Mouse (Mus musculus): ENCODE measurements around the gene Aph1b. TPM values are rescaled to one million over a fixed set of nuclear protein-coding genes. Genes with fewer than 3 reads are reported as not detected.
A peak's percentile ranks its signal among the peaks of the same experiment; 100 is the strongest.
"Not testable (repeated sequence)": the region's sequence is repeated elsewhere in the genome, so short reads cannot be mapped to it uniquely, and the experiment has no call there.

Aph1b gene
- polyA plus RNA-seq, 1 experiment from 2014 or later: 23.3 TPM

GRCm38 (mm10) chr9:66796739-66797138, 1.4 kb upstream of the Aph1b start, which contains the start of gene Gm10647:
Gene Gm10647 (plus strand): TSS chr9:66797039.
- Histone ChIP-seq H3K9me3 (no peaks in the 10 kb centered on the region), H3K4me1 (replicated peaks) (peaks cover 13% of the 10 kb centered on the region), H3K27ac (peak within 1 kb of the TSS; percentile 85), H3K27me3 (no peaks in the 10 kb centered on the region), H3K4me3 (replicated peaks) (peak within 1 kb of the TSS; percentile 61), H3K36me3 (no peaks in the 10 kb centered on the region), H3K9ac (replicated peaks) (peak within 1 kb of the TSS; percentile 79), H3K4me2 (replicated peaks) (peak within 1 kb of the TSS; percentile 66)
- no peak for ATAC-seq
- 75% methylated on average over 5 of the region's 5 CpGs for WGBS

DNA sequence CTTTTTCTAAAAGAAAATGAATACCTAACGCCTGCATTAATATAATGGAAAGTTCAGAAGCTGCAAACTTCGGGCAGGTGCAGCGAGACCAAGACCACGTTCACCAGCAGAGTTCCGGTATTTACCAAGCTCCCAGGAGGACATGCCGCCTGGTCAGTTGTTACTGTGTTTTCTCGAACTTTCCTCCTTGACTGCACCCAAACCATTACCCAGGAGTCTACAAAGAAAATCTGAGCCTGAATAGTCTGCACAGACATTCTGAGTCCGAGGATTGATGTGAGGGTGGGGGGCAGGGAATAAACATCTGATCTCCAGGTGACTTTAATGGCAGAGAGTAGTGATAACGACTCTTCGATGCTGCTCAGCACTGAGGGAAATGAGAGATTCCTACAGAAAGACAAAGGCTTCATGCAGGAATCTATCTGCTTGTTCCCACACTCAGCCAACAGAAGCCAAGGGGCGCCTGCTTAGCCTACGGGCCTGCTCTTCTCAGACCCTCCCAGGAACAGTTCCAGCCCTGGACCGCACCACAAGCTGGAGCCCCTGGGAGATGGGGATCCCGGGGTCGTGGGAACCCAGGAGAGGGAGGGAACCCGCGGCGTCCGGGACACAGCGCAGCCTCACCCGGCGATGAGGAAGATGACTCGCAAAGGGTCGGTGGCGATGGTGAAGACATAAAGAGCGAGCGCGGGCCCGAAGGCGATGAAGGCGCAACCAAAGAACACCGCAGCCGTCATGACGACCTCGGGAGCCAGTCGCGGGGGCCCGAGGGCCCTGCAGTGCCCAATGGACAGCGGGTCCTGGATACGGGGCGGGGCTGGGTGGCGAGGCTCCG, 444 bp downstream of the Aph1b start:
- ATAC-seq: peak; percentile 80
- no peaks in the 10 kb centered on the region for H3K9me3 ChIP-seq
- H3K9ac ChIP-seq (replicated peaks): peak overlapping the region; percentile 79
- H3K4me3 ChIP-seq (replicated peaks): peak overlapping the region; percentile 61
- peaks cover 13% of the 10 kb centered on the region for H3K4me1 ChIP-seq (replicated peaks)
- no peaks in the 10 kb centered on the region for H3K27me3 ChIP-seq
- peak overlapping the region; percentile 66 for H3K4me2 ChIP-seq (replicated peaks)
- peak overlapping the region; percentile 85 for H3K27ac ChIP-seq
- WGBS: 2% methylated on average over 43 of the region's 43 CpGs
- peaks cover 8% of the 10 kb centered on the region for H3K36me3 ChIP-seq

DNA sequence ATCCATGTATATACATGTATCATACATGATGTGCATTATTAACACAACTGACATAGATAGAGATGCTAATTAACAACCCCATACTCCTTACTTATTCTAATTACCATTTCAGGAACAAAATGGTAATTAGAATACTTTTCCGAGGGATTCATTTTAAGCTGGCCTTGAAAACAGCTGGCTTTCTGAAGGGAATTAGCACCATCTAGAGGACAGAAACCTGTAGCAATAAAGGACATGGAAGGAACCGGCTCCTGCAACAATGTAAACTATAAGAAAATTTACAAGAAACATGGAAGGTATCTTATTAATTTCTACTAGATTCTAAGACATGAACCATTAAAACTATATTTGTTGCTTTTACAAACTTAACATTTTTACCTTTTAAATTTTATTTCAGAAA, 7.5 kb downstream of the Aph1b start:
- no peaks in the 10 kb centered on the region for H3K4me1 ChIP-seq (replicated peaks)
- WGBS: 10% methylated on average over 2 of the region's 2 CpGs
- H3K4me3 ChIP-seq (replicated peaks): no peak overlapping the region
- H3K27me3 ChIP-seq: no peaks in the 10 kb centered on the region
- H3K9me3 ChIP-seq: no peaks in the 10 kb centered on the region
- H3K27ac ChIP-seq: no peak overlapping the region
- H3K9ac ChIP-seq (replicated peaks): no peak overlapping the region
- no peak for ATAC-seq
- H3K4me2 ChIP-seq (replicated peaks): no peak overlapping the region
- H3K36me3 ChIP-seq: peaks cover 22% of the 10 kb centered on the region

DNA sequence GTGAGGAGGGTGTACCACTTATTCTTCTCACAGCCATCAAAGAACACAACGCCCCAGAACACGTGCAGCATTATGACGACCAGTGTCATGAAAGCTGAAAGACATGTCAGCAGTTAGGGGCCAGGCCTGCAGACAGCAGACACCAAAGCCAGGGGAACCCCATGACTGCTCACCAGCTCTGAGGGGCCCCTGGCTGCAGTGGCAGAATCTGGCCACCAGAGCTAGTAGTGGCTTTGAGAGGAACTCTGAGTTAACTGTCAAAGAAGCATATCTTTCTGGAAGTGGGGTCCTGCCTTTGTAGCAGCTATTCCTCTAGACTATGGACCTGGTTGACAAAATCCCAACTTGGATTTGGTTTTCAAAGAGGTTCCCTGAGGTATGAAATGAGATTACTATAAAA, 10.7 kb downstream of the Aph1b start:
- not testable (repeated sequence) for ATAC-seq

DNA sequence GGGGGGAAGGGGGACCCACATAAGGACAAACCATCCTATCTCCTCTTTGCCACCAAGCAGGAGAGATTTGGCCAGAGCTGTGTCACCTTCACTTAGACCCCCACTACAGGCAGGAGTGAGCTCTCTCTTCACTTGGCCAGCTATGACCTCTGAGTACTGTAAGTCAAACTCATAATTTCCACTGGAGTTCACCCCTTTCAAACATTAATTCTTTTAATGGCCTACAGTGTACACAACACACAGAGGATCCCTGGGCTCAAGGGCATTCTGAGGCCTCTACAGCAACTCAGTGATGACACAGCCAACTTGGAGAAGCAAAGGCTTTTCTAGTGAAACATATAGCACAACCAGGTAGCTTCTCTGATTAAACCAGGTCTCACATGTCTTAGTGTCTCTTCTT, 24.6 kb downstream of the Aph1b start:
- 0 out of 2 replicates have a peak, but pooled peaks cover 4% of the 10 kb centered on the region for H3K4me1 ChIP-seq (replicated peaks)
- no peak for ATAC-seq
- H3K9me3 ChIP-seq: no peaks in the 10 kb centered on the region
- no peak overlapping the region for H3K4me2 ChIP-seq (replicated peaks)
- no peak overlapping the region for H3K27ac ChIP-seq
- no peaks in the 10 kb centered on the region for H3K27me3 ChIP-seq
- no peak overlapping the region for H3K9ac ChIP-seq (replicated peaks)
- no peaks in the 10 kb centered on the region for H3K36me3 ChIP-seq
- no peak overlapping the region for H3K4me3 ChIP-seq (replicated peaks)

More for the DNA sequence above, 10.7 kb downstream of the Aph1b start:
- H3K4me2 ChIP-seq (replicated peaks); H3K9ac ChIP-seq (replicated peaks); H3K27me3 ChIP-seq; H3K4me1 ChIP-seq (replicated peaks); H3K4me3 ChIP-seq (replicated peaks); H3K9me3 ChIP-seq; H3K27ac ChIP-seq: not testable (repeated sequence)
- H3K36me3 ChIP-seq: peaks cover 21% of the 10 kb centered on the region
- WGBS: 83% methylated on average over 1 of the region's 3 CpGs

DNA sequence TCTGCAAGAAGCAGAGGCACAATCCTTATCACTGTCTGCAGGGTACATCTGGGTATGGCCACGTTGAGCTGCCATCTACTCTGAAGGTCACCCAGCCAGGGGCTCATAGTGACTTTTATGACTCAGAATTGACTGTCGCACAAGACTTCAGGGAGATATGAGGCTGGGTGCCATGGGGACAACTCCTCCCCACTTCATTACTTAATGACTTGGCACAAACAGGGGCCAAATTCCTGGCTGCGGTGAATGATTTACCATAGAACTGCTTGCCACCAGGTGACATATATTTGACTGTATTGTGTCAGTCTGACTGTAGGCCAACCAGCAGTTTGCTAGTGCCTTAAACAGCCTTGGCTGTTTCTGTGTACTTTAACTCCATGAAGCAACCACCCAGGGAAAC, 26.0 kb downstream of the Aph1b start:
- ATAC-seq: no peak
- WGBS: 85% methylated on average over 3 of the region's 3 CpGs
- Histone ChIP-seq H3K27me3 (no peaks in the 10 kb centered on the region), H3K27ac (no peak overlapping the region), H3K4me1 (replicated peaks) (0 out of 2 replicates have a peak, but pooled peaks cover 4% of the 10 kb centered on the region), H3K9ac (replicated peaks) (no peak overlapping the region), H3K4me3 (replicated peaks) (no peak overlapping the region), H3K9me3 (no peaks in the 10 kb centered on the region), H3K4me2 (replicated peaks) (no peak overlapping the region), H3K36me3 (no peaks in the 10 kb centered on the region)

- Histone ChIP-seq H3K36me3 (no peaks in the 10 kb centered on the region), H3K9me3 (no peaks in the 10 kb centered on the region), H3K27me3 (no peaks in the 10 kb centered on the region), H3K4me2 (replicated peaks) (no peak overlapping the region), H3K4me1 (replicated peaks) (0 out of 2 replicates have a peak, but pooled peaks cover 4% of the 10 kb centered on the region), H3K27ac (no peak overlapping the region), H3K4me3 (replicated peaks) (no peak overlapping the region), H3K9ac (replicated peaks) (no peak overlapping the region)
- ATAC-seq: no peak
- 92% methylated on average over 1 of the region's 1 CpGs for WGBS
Observed at GRCm38 (mm10) chr9:66768721-66769120, 26.6 kb downstream of the Aph1b start.

DNA sequence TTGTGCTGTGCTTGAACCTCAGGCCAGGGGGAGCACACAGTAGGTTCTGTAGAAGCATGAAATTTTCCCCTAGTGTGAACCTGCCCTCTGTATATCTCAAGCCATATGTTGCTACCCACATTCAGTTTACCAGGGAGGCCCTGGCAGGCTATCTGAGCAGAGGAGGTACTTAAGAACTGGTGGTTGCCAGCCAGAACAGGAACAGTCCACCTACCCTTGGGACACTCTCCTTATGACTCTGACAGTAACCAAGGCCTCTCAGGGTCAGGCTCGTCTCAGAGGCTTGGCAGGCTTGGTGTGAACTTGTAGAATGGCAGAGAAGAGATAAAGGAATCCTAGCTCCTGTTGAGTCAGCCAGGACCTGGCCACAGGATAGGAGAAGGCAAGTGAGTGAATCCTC, 34.3 kb downstream of the Aph1b start:
- no peaks in the 10 kb centered on the region for H3K27me3 ChIP-seq
- WGBS: 64% methylated on average over 1 of the region's 1 CpGs
- H3K9ac ChIP-seq (replicated peaks): no peak overlapping the region
- ATAC-seq: no peak
- H3K36me3 ChIP-seq: no peaks in the 10 kb centered on the region
- no peak overlapping the region for H3K27ac ChIP-seq
- H3K4me2 ChIP-seq (replicated peaks): no peak overlapping the region
- H3K9me3 ChIP-seq: no peaks in the 10 kb centered on the region
- H3K4me3 ChIP-seq (replicated peaks): no peak overlapping the region
- no peaks in the 10 kb centered on the region for H3K4me1 ChIP-seq (replicated peaks)

- Histone ChIP-seq H3K27ac (no peak overlapping the region), H3K4me2 (replicated peaks) (no peak overlapping the region), H3K36me3 (no peaks in the 10 kb centered on the region), H3K4me3 (replicated peaks) (no peak overlapping the region), H3K9ac (replicated peaks) (no peak overlapping the region), H3K4me1 (replicated peaks) (no peaks in the 10 kb centered on the region), H3K9me3 (no peaks in the 10 kb centered on the region), H3K27me3 (no peaks in the 10 kb centered on the region)
- WGBS: 82% methylated on average over 6 of the region's 6 CpGs
- ATAC-seq: no peak
Observed at GRCm38 (mm10) chr9:66752849-66753248, 42.4 kb downstream of the Aph1b start.

- Histone ChIP-seq H3K9ac (replicated peaks) (no peak overlapping the region), H3K4me3 (replicated peaks) (no peak overlapping the region), H3K27ac (no peak overlapping the region), H3K9me3 (no peaks in the 10 kb centered on the region), H3K4me2 (replicated peaks) (no peak overlapping the region), H3K27me3 (no peaks in the 10 kb centered on the region), H3K4me1 (replicated peaks) (no peaks in the 10 kb centered on the region), H3K36me3 (no peaks in the 10 kb centered on the region)
- ATAC-seq: no peak
- 92% methylated on average over 15 of the region's 15 CpGs for WGBS
Observed at GRCm38 (mm10) chr9:66748390-66748789, 46.9 kb downstream of the Aph1b start.

- H3K4me2 ChIP-seq (replicated peaks): no peak overlapping the region
- H3K27ac ChIP-seq: no peak overlapping the region
- H3K36me3 ChIP-seq: no peaks in the 10 kb centered on the region
- 88% methylated on average over 2 of the region's 2 CpGs for WGBS
- H3K27me3 ChIP-seq: no peaks in the 10 kb centered on the region
- ATAC-seq: no peak
- no peaks in the 10 kb centered on the region for H3K9me3 ChIP-seq
- no peaks in the 10 kb centered on the region for H3K4me1 ChIP-seq (replicated peaks)
- no peak overlapping the region for H3K4me3 ChIP-seq (replicated peaks)
- H3K9ac ChIP-seq (replicated peaks): no peak overlapping the region
Observed at GRCm38 (mm10) chr9:66744531-66744930, 50.8 kb downstream of the Aph1b start.

DNA sequence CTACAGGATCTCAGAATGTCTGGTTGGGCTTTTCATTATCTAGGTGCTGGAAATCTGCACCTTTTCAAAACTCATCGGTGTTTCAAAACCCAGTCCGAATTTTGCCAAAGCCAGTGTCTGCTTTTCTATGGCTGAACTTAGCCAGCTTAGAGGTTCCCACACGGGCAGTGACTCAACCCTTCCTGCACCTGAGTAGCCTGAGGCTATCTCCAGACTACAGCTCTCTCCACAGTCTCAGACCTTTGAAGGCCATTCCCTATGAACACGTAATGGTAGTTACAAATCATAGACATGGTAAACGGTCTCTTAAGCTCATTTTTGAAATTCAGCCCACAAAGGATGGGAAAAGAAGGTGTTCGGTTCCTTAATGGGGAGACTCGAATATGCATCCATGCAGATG, 55.8 kb downstream of the Aph1b start:
- H3K36me3 ChIP-seq: no peaks in the 10 kb centered on the region
- H3K4me2 ChIP-seq (replicated peaks): no peak overlapping the region
- WGBS: 86% methylated on average over 7 of the region's 7 CpGs
- H3K27me3 ChIP-seq: no peaks in the 10 kb centered on the region
- H3K9me3 ChIP-seq: no peaks in the 10 kb centered on the region
- H3K27ac ChIP-seq: no peak overlapping the region
- H3K9ac ChIP-seq (replicated peaks): no peak overlapping the region
- H3K4me1 ChIP-seq (replicated peaks): no peaks in the 10 kb centered on the region
- H3K4me3 ChIP-seq (replicated peaks): no peak overlapping the region
- ATAC-seq: no peak

- WGBS: 93% methylated on average over 2 of the region's 2 CpGs
- H3K4me1 ChIP-seq (replicated peaks): 0 out of 2 replicates have a peak, but pooled peaks cover 4% of the 10 kb centered on the region
- no peak overlapping the region for H3K4me2 ChIP-seq (replicated peaks)
- H3K9me3 ChIP-seq: no peaks in the 10 kb centered on the region
- H3K4me3 ChIP-seq (replicated peaks): no peak overlapping the region
- 0 out of 2 replicates have a peak, but pooled peaks cover 2% of the 10 kb centered on the region for H3K27me3 ChIP-seq
- no peak overlapping the region for H3K9ac ChIP-seq (replicated peaks)
- no peak for ATAC-seq
- no peak overlapping the region for H3K27ac ChIP-seq
- no peaks in the 10 kb centered on the region for H3K36me3 ChIP-seq
Observed at GRCm38 (mm10) chr9:66736551-66736950, 58.7 kb downstream of the Aph1b start.
